Mouse (Mus musculus): ENCODE results near the gene Npdc1. TPM values are rescaled to one million over a fixed set of nuclear protein-coding genes. Genes with fewer than 3 reads are reported as not detected.

Gene Npdc1
- total and polyA plus RNA-seq, 3 experiments, result not detected

DNA sequence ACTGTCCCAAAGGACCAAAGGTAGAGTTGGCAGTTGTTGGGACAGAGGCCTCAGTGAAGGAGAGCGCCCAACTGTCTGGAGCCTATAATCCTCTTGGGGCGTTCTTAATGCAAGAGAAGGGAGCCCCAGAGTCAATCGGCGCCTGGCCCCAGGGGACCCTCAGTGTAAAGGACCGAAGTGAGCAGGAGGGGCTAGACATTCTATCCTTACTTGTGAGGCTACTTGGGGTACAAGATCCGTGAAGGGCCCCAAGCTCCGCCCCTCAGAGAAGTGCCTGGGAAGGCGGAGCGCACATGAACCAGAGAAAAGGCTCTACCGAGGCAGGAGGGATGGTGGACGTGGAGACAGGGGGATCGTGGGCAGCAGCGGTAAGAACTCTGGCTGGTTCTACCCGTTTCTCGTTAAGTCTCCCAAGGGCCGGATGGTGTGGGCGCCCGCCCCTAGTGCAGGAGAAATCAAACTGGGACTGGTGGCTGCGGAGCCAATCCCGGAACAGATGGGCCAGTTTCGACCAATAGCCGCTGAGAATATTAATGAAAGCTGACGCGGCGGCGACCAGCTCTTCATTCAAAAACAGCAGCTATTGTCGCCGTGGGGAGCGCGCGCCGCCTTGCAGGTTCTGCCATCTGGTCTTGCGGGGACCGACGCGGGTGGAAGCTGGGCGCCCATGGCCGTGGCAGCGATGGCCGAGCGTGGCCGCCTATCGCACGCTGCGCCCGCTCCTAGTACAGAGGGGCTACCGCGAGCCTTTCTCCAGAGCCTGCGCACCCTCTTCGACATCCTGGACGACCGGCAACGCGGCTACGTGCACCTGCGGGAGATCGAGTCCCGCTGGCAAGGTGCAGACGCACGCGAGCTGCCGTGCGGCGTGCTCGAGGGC, 27.1 kb upstream of the Npdc1 start, which contains the start of gene Sapcd2 (continued):
- TF ChIP-seq ZMIZ1 (IDR thresholded peaks at IDR 0.05; ENCODE audit: low read depth, low read length) (peak; percentile 86), ZC3H11A (IDR thresholded peaks at IDR 0.05; ENCODE audit: low read depth, low read length) (no peak), TAL1 (IDR thresholded peaks at IDR 0.05; ENCODE audit: low read length) (no peak), SIN3A (IDR thresholded peaks at IDR 0.05; ENCODE audit: low read length) (peak; percentile 84; the same call in 1 of the 2 replicates), POLR2A (IDR thresholded peaks at IDR 0.05; ENCODE audit: control insufficient read depth in 1 of 2, insufficient read depth in 1 of 2, low read depth in 1 of 2, low read length in 2 of 2, poor library complexity in 1 of 2) (peak; percentile 86 to 96), E2F4 (IDR thresholded peaks at IDR 0.05; ENCODE audit: borderline replicate concordance, low read depth, low read length) (no peak), USF2 (IDR thresholded peaks at IDR 0.05; ENCODE audit: borderline replicate concordance in 1 of 2, insufficient read depth in 1 of 2, low read depth in 1 of 2, low read length in 2 of 2) (no peak), MEF2A (IDR thresholded peaks at IDR 0.05; ENCODE audit: extremely low read depth, insufficient replicate concordance, low read depth, low read length, poor library complexity, severe bottlenecking) (no peak), ELF1 (IDR thresholded peaks at IDR 0.05; ENCODE audit: low read depth, low read length) (peak; percentile 67; the same call in 1 of the 2 replicates), GABPA (IDR thresholded peaks at IDR 0.05; ENCODE audit: low read depth, low read length) (no peak), NELFE (IDR thresholded peaks at IDR 0.05; ENCODE audit: low read depth, low read length) (peak; percentile 92), NRF1 (IDR thresholded peaks at IDR 0.05; ENCODE audit: insufficient read depth, low read depth, low read length, poor library complexity, severe bottlenecking) (peak; percentile 30; the same call in 1 of the 2 replicates), SMC3 (IDR thresholded peaks at IDR 0.05; ENCODE audit: low read depth, low read length) (no peak), KAT2A (conservative IDR thresholded peaks at IDR 0.05; ENCODE audit: low read depth, low read length) (0 out of 2 replicates have a peak, but pooled peaks have one; percentile 48), POLR2AphosphoS2 (IDR thresholded peaks at IDR 0.05; ENCODE audit: low read length) (peak; percentile 95), GATA1 (IDR thresholded peaks at IDR 0.05; ENCODE audit: low read depth, low read length) (no peak), TCF12 (IDR thresholded peaks at IDR 0.05; ENCODE audit: low read depth, low read length) (peak; percentile 69; the same call in 1 of the 2 replicates), CHD1 (IDR thresholded peaks at IDR 0.05; ENCODE audit: low read depth, low read length) (no peak), CHD2 (IDR thresholded peaks at IDR 0.05; ENCODE audit: low read length) (no peak), ZNF384 (IDR thresholded peaks at IDR 0.05; ENCODE audit: low read depth, low read length) (no peak), UBTF (IDR thresholded peaks at IDR 0.05; ENCODE audit: borderline replicate concordance, insufficient read depth, low read depth, low read length) (no peak)
